Mouse (Mus musculus): ENCODE measurements at regions not wholly inside any gene's neighbourhood (a gene's known extent, or its start where the extent isn't known, plus 50 kb on each side); places are given as distances from the start of the nearest gene placed in this dataset.

DNA sequence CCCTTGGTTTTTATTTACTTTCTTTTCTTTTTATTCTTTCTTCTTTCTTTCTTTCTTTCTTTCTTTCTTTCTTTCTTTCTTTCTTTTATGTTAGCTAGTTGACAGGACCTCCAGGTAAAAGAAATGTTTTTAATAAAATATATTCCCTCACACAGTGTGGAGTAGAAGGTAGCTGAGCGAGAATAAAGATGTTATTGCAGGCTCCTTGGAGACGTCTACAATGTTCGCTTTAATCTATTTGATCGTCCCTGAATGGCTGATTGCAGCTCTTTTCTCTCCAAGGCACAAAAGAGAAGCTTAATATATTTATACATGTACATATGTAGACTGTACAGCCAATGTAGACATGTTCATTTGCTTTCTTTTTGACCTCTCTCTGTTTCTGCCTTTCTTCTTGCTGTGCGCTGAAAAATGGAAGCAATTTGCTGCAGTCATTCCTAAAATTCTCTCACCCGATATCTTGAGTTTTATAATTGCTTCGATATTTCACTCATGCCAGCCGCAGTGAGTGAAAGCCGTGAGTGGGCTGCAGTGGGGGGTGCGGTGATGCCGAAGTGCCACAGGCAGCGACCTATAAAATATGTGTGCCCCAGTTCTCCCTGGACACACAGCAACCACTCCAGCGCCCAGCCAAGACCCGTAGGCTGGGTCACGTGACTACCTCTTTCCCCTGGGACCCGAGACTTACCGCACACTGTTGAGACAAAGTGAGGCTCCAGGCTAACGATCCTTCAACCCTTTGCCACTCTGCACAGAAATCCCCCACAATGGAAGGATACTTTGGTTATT is 237.9 kb upstream of the Arglu1 start:
- in situ Hi-C loops (cut with MboI, MseI), result no loop called here

DNA sequence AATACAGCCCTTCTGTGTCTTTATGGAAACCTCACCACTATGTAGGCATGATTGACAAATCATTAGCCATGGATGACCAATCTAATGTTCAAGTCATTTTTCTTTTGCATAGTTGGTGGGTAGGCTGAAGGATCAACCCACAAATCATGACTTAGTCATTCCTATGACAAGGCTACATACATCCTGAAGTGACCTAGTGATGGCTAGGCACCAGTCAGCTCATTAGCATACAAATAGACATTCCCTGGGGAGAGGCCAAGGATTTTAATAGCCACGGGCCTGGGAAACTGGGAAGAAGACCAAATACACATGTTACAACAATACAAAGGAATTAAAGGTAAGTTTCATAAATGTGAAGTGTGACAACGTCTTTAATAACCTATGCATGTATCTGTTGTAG is 231.1 kb upstream of the Arglu1 start:
- in situ Hi-C loops (cut with MboI, MseI), result no loop called here

DNA sequence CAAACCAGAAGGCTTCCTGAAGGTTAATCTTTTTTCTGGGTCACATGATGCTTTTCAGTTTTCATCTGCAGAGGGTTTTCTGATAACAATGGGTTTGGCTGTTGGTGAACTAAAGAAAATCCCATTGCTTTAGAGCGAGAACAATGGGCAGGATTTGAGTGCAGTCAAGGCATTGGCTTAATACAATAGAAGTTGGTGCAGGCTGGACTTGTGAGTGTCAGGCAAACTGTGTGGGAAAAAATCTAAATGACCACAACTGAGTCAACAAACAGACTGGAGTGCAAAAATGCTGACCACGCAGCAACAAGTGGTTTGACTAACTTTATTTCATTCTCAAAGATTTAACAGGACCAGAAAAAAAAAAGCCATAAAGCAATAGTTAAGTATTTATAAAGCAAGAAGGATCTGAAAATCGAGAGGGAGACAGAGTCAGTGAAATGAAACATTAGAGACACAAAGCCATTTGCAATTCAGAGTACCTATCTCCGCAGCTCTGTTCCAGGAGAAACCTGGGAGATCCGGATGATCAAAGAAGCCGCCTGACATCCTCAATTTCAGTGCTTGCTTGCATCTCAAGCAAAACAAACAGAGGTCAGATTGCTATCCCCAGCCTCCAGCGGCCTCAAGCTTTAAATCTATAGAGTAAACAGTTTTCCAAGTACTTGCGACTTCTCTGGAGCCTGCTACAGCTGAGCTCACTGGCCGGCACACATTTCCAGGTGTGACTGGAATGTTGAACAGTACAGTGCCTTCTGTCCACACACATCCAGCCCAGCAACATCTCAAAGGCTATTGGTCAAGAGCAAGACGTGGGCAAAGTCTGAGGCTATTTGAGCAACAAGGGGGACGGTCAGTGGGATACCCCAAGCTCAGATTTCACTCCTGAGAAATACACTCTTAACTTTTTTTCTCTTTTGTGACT is 229.5 kb upstream of the Arglu1 start:
- in situ Hi-C loops (cut with MboI, MseI), result no loop called here

DNA sequence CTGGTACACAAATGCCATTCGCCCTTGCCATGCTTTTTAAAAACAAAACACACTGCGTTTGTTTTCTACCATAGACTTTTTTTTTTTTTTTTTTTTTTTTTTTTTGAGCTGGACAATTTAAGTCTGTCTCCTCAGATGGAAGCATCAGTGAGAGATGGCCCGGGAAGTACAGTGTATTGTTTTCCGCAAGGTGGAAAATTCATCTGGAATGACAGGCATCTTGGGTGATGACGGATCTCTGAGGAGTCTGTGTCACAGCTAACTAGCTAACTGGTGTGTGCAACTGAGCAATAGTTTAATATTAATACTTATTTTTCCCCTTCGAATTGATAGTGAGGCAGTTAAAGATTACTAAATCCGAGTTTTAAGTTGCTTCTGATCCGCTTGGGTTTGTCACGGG is 228.7 kb upstream of the Arglu1 start:
- in situ Hi-C loops (cut with MboI, MseI), result no loop called here

DNA sequence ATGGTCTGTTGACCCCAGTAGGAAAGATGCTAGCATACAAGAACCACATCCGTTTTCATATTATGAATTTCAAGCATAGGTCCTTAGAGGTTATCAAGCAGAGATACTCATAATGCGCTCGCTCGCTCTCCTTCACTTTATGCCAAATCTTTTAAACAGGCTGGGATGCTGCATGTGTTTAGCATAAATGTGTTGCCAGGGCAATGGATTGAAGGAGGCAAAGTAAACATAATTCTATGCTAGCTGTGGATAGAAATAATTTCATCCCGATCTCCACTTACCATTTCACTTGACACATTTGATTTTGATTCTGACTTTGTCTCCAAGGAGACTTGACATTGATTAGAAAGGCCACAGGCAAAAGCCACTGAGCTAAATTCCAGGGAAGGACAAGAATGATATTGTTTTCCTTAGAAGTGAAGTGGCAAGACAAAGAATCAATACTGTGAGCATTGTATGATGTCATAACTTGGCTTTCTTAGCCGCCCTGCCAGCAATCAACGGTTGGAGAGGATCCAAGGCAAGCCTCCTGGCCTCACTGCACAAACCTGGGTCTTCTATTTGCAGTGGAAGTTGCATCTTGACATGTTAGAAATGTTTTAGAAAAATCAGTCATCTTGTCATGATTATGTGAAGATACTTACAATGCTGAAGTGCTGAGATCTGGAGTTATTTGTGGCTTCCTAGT is 217.3 kb upstream of the Arglu1 start:
- in situ Hi-C loops (cut with MboI, MseI), result no loop called here

DNA sequence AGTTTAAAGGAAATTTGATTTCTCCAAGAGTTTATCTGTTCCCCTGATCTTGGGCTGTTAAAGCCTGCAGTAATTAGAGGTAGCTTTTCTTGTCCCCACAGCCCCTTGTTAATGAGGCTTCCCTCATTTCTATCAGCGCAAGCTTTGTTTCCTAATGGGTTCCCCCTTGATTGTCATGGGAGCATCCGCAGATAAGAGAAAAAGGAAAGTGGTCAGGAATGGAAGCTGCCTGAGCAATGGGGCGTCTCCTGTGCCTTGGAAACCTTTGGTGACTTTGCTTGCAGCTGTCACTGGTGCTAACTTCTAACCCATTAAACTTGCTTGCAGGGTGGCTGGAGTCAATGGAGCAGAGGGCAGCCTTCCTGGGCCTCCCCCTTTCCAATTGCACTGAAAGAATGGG is 202.7 kb upstream of the Arglu1 start:
- in situ Hi-C loops (cut with MboI, MseI), result no loop called here

DNA sequence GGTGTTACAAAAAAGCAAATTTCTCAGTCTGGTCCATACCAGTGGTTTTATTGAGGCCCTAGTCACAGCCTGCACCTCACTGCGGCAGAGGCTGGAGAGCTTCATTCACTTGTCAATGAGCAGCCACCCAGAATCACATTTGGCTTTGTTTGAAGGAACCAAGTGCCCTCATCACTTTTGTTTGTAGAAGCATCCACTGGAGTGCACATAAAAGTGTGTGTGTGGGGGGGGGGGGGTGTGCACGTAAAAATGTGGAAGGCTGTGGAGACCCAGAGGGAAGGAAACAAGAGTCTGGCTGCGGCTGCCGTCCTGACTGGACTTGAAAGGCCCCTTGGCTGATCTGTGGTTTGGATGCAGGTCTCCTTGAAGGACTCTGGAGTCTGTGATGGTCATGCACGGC is 187.0 kb upstream of the Arglu1 start:
- in situ Hi-C loops (cut with MboI, MseI), result no loop called here

DNA sequence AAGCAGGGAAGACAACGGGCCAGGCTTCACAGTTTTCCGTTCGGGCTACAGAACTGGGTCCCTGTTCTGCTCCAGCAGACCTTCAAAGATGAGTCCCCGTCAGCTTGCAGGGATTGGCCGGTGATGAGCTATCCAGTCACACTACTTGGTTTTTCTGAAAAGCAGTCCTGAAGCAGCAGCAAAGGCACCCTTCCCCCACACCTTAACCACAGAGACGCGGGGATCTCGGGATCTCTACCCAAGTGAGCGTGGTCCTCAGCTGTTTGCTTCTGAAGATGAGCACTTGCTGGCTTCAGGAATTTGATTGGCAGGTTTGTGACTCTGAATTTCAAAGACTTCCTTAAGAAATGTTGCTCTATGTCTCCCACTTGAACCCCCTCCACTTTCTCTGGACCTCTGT is 186.6 kb upstream of the Arglu1 start:
- in situ Hi-C loops (cut with MboI, MseI), result no loop called here

DNA sequence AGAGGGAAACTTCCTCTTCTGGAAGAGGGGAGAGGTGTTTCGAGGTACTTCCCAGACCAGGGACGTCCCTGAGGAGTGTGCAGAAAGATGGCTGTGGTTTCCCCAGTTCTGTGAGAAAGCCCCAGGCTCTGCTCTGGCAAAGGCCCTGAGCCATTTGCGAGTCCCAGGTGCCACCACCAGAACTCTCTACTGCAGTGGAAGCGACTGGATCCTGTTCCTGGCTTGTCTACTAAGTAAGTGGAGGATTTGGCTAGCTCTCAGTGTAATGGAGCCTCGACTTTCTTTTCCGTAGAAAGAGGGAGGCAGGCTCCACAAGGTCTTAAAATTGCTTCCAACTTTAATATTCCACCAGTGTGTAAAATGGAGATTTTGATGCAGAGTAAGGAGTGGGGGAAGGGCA is 186.1 kb upstream of the Arglu1 start:
- in situ Hi-C loops (cut with MboI, MseI), result no loop called here

DNA sequence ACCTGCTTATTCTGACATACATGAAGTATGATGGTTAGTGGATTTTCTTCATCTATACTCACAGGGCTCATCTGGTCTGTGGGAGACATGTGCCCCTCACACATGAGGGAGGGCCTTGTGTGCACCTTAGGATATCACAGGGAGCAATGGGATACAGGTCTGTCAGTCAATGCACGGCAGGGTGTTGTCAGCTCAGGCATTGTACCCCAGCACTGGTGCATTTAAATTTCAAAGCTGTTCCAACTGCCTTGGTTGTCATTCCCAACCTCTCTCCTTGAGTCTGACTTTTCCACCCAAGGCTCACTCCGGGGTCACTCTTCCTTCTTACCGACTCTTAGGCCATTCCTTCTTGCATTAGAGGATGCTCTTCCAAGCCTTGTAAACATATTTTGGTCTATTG is 181.6 kb upstream of the Arglu1 start:
- in situ Hi-C loops (cut with MboI, MseI), result no loop called here

DNA sequence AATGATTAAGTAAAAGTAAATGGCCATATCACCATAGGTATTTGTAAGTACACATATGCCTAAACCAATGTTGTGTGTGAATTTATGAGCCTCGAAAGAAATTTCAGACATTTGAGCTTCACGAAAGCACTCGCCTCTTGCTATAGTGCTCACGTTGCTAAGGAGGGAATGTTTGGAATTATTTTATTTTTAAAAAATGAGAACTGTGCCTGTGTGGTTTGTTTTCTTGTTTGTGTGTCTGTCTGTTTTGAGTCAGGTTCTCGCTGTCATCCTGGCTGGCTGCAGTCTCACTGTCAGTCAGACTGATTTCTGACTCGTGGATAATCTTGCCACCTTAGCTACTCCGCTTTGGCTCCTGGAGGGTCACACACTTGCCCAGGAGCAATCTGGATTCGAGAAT is 180.7 kb upstream of the Arglu1 start:
- in situ Hi-C loops (cut with MboI, MseI), result no loop called here

DNA sequence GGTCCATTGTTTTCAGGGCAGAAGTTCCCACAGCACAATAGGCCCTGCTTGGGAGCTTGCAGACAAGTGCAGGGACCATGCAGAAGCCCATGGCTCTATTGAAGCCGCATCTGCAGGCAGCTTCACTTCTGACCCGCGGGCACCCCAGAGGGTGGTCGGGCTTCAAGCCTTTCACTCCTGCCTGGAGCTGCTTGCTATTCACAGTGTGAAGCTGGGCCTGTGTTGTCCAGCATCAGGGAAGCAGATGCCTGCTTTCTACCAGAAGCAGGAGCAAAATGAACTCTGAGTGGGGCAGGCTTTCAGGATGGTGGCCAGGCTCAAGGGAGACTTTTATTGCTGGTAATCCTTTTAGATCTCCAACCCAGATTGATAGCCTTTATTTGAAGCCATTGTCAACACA is 180.2 kb upstream of the Arglu1 start:
- in situ Hi-C loops (cut with MboI, MseI), result no loop called here

DNA sequence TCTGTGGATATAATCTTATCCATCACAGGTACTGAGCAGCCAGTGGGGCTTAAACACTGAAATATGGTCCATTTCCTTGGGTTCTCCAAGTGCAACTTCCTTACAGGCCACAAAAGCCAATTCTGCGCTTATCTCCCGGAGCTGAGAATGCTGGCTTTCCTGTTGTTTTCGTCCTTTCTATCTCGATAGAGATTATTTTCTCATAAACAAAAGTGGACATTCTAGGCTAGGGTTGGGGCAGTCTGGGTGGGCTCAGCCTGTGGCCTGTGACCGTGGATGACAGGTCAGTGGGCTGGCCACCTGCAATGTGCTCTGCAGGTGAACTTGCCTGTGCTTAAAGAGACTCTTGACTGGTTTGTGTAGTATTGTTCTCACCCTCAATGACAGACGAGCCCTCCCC is 179.0 kb upstream of the Arglu1 start:
- in situ Hi-C loops (cut with MboI, MseI), result no loop called here

DNA sequence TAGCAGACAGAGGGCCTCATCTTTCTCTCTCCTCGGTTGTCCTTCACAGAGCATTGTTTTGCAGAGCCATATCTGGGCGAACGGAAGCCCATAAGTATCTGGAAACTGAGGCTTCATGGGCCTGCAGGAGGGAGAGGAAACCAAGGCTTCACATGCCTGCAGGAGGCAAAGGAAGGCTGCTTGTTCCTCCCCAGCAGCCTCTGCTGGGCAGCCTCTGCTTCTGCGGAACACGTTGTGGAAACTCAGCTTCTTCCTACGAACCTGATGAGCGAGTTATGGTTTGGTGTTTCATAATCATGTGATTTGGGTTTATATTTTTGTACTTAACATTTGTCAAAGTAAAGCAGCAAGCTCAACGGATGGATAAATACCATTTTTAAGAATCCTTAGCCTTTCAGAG is 177.6 kb upstream of the Arglu1 start:
- in situ Hi-C loops (cut with MboI, MseI), result no loop called here

DNA sequence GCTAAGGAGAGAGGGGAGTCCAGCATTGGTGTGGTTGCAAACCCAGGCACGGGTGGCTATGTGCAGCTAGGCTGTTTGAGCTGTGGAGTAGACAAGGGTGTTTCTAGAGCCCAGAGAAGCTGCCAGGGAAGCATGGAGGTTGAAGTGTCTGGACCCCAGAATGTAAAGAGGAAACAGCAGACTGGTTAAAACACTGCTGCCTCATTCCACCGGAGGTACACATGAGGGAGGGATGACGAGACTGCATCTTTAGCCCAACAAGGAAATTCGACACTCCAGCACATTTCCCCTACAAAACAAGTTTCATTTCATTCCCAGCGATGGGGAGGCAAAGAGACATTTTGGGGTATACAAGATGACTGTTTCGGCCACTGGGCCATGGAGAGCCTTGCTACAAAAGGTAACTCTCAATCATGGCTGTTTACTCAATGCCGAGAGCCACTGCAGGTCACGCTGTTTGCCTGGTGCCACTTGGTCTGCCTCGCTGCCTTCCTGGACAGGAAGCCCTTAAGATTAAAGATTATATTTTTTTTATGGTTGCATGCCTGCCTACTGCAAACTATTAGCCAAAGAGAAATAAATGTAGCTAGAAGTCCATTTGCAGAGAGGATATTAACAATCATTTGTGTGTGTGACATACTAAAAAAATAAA is 176.9 kb upstream of the Arglu1 start:
- in situ Hi-C loops (cut with MboI, MseI), result no loop called here

DNA sequence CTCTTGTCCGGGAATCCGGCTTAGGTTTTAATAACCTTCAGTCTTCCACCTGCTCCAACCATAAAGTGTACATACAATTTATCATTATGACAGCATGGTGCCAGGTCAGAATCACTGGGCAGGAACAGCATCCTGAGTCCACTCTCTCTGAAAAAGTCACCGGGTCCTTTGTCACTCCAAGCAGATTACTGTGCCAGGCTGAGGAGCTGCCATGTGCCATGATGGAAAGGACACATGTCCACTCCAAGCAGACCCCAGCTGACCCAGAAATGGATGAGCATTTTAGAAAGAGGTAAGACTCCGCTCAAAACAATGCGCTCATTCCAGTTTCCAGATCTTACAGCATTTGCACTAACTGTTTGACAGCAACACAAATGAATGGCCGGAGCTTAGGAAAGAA is 172.4 kb upstream of the Arglu1 start:
- in situ Hi-C loops (cut with MboI, MseI), result no loop called here

DNA sequence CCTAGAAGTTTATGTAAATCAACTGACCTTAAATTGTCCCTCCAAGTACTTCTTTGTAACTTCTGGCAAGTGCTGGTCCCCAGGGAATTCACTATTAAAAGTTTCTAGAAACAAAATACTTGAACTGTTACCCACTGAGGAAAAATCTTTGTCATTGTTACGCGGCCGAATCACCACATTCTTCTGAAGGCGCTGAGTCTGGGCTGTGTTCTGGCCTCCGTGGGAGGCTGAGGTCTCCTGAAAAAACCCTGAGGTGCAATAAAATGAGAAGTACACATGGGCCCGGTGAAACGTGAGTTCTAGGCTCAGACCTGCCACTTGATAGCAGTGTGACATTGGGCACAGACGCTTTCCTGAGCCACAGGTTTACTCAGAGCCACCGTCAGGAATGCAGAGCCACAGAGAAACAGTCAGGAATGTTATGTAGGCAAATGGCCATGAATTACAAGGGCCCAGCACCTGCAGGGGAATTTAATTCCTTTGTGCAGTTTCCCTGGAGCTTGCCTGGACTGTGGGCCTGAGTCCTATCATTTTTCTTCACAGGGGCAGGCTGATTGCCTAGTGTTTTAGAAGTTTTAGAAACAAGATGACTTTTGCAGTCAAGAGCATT is 171.1 kb upstream of the Arglu1 start:
- in situ Hi-C loops (cut with MboI, MseI), result no loop called here

DNA sequence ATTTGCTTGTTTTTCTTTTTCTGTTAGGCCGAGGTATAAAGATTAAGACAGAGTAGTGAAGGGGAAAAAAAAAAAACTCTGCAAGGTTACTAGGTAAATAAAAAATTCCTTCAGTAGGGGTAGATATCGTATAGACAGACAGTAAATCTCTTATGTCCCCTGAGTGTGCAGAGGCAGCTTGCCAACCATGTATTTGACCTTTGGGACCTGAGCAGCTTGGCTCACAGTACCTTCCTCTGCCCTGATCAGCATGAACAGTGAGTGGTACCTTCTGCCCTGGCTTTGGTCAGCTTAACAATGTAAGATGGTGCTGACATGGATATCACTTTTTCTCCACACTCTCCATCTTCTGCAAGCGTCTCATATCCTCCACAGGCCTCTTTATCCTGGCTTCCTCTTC is 168.3 kb upstream of the Arglu1 start:
- in situ Hi-C loops (cut with MboI, MseI), result no loop called here

DNA sequence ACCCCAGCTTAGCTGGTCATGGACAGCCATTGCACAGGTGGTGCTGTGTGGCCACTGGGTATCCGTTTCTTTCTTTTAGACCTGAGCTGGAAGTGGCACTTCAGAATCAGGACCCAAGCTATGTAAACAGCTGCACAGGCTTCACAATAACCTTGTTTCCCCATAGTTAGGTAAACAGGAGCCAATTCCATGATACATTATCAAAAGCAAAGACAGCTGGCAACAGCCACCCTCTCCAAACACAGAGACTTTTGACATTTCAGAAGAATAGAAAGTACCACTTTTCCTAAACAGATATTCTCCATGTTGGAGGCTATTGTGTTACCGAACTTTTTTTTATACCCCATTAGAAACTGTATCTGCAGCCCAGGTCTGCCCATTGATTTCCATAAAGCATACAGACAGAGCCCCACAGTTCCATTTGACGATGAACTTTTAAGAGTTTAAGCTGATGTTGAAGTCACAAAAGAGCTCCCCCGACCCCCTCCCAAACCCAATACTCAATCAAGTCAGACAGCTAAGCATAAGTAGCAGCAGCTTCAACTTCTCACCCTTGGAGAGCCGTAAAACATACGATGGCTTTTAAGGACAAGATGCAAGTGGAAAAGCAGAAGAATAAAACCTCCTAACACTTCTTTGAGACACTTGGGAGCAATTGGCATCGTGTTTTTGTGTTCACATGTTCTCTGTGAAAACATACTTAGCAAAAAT is 162.5 kb upstream of the Arglu1 start:
- in situ Hi-C loops (cut with MboI, MseI), result no loop called here

DNA sequence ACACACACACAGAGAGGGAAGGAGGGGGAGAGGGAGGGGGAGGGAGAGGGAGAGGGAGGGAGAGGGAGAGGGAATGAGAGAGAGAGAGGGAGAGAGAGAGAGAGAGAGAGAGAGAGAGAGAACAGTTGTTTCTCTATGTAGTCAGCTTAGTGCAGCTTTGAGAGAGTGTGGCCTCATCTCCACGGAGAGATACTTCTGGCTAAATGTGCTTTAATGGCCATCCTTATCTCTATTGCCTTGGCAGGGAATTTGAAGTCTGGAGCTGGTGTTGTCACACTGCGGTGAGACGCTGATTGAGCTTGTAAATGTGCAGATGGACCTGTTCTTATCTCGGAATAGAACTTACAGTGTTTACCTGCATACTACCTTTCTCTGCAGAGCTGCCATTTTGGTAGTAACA is 160.9 kb upstream of the Arglu1 start:
- in situ Hi-C loops (cut with MboI, MseI), result no loop called here

DNA sequence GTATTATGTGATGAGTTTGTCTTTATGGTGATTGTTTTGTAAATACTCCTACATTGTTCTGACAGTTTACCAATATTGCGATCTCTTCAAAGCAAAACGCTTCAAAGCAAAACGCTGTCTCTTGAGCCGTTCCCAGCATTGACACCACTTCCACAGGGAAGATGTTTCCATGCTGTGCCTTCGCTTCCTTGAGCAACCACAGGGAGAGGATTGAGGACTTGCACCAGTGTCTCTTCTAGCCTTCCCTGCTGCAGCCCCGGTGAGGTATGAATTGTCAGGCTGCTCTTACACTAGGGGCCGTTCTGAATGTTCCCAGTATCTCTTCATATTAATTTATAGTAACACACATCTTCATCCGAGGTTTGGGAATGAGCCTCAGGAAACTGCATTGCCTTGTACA is 160.4 kb upstream of the Arglu1 start:
- in situ Hi-C loops (cut with MboI, MseI), result no loop called here
